ENCODE assay signal across 8 mouse cellular contexts in genomic region chr6:114928462-114928861, GRCm38 (mm10). TPM values are rescaled to one million over a fixed set of nuclear protein-coding genes. Genes with fewer than 3 reads are reported as not detected.
DNase-seq lines count a peak whose midpoint lies in the region; ATAC-seq lines count a peak whose summit lies in the region.

No protein-coding gene starts in this region.

- peaks cover 30% of the 10 kb centered on the region for H3K4me1 ChIP-seq in lung, embryonic 16.5 days (replicated peaks; ENCODE audit: control insufficient read depth, insufficient read depth, low read length)

- H3K27me3 ChIP-seq in lung, embryonic 16.5 days (ENCODE audit: control insufficient read depth, insufficient read depth, low read depth, low read length): no peaks in the 10 kb centered on the region

- no peak overlapping the region for H3K4me2 ChIP-seq in lung, embryonic 16.5 days (ENCODE audit: low read depth, low read length)

- peak; percentile 53 for ATAC-seq in CD4-positive, CD25-positive, alpha-beta regulatory T cell, adult 4 months
- peak; percentile 46 for ATAC-seq in activated CD4-positive, CD25-positive, alpha-beta regulatory T cell, adult 4 months
- ATAC-seq in granulocyte monocyte progenitor cell, adult 5-6 weeks (replicated peaks; ENCODE audit: poor library complexity, severe bottlenecking): peak; percentile 66
- peak; percentile 37 for ATAC-seq in lung, embryonic 16.5 days (ENCODE audit: low read depth)

- no peak overlapping the region for H3K27ac ChIP-seq in lung, embryonic 16.5 days (ENCODE audit: low read length)

- no peak overlapping the region for H3K9ac ChIP-seq in lung, embryonic 16.5 days (ENCODE audit: low read length)

- DNase-seq in embryo, embryonic 10.5 days (ENCODE audit: low spot score): peak; percentile 85
- peak; percentile 78 for DNase-seq in kidney, postnatal 14 days
- peak; percentile 88 for DNase-seq in retina, embryonic 14.5 days (ENCODE audit: low spot score)
- DNase-seq in urinary bladder, postnatal 25 days (ENCODE audit: low spot score): peak; percentile 69

- no peak overlapping the region for H3K4me3 ChIP-seq in lung, embryonic 16.5 days (ENCODE audit: low read length)

- H3K36me3 ChIP-seq in lung, embryonic 16.5 days (ENCODE audit: control insufficient read depth, insufficient read depth, low read length): no peaks in the 10 kb centered on the region

- WGBS in lung, embryonic 16.5 days: 5% methylated on average over 4 of the region's 4 CpGs

- H3K9me3 ChIP-seq in lung, embryonic 16.5 days (ENCODE audit: control insufficient read depth, low read length): peaks cover 4% of the 10 kb centered on the region

RNA-seq across cellular contexts. Expression of gene Vgll4, which starts 41.3 kb away (rescaled TPM):
- polyA plus RNA-seq in CD4-positive, CD25-positive, alpha-beta regulatory T cell, adult 4 months (2017; shearing (Covaris generic)): 100 to 1,000 TPM; 171 to 233 TPM
- polyA plus RNA-seq in activated CD4-positive, CD25-positive, alpha-beta regulatory T cell, adult 4 months (2017; shearing (Covaris generic)): 100 to 1,000 TPM in 1 of 2 experiments, 10 to 100 TPM in 1; 95.8 to 109 TPM
- total RNA-seq in granulocyte monocyte progenitor cell, adult 5-6 weeks (2014; fragmentation: Nextera tagmentation): 14.0 and 16.5 TPM in 2 replicates
- total RNA-seq in granulocyte monocyte progenitor cell, adult 5-6 weeks (2017): 16.9 and 22.8 TPM in 2 replicates
- 152 and 155 TPM in 2 replicates for polyA plus RNA-seq in lung, embryonic 16.5 days (2015; fragmentation: Nextera tagmentation; extraction: Ambion mirVana)
